Mouse (Mus musculus): ENCODE measurements around the gene Yae1d1. TPM values are rescaled to one million over a fixed set of nuclear protein-coding genes. Genes with fewer than 3 reads are reported as not detected.
"Not testable (repeated sequence)": the region's sequence is repeated elsewhere in the genome, so short reads cannot be mapped to it uniquely, and the experiment has no call there.

Yae1d1 gene
- polyA plus RNA-seq (2012; rRNA removed): 26.4 and 30.0 TPM in 2 replicates

- peak; percentile 92 for DNase-seq (ENCODE audit: low spot score)
These were observed at the start of gene Yae1d1 for GRCm38 (mm10) chr13:17992697-17993514. Gene Yae1d1, minus strand, starts transcription at chr13:17993349.

- DNase-seq (ENCODE audit: low spot score): no peak
These were observed 45.7 kb upstream of the Yae1d1 start for GRCm38 (mm10) chr13:18038814-18039213.

- no peak for DNase-seq (ENCODE audit: low spot score)
These were observed 23.5 kb upstream of the Yae1d1 start for GRCm38 (mm10) chr13:18016604-18017003.

GRCm38 (mm10) chr13:18013205-18013604 lies 20.1 kb upstream of the Yae1d1 start:
- DNase-seq (ENCODE audit: low spot score): no peak

- no peak for DNase-seq (ENCODE audit: low spot score)
These were observed 17.9 kb upstream of the Yae1d1 start for GRCm38 (mm10) chr13:18011055-18011454.

- DNase-seq (ENCODE audit: low spot score): no peak
These were observed 332 bp upstream of the Yae1d1 start for GRCm38 (mm10) chr13:17993515-17993847.

GRCm38 (mm10) chr13:17992009-17992408 lies 1.1 kb downstream of the Yae1d1 start:
- DNase-seq (ENCODE audit: low spot score): no peak

- peak; percentile 28 for DNase-seq (ENCODE audit: low spot score)
These were observed 10.0 kb downstream of the Yae1d1 start for GRCm38 (mm10) chr13:17983194-17983593.

GRCm38 (mm10) chr13:17982634-17983033 lies 10.5 kb downstream of the Yae1d1 start:
- DNase-seq (ENCODE audit: low spot score): no peak

- DNase-seq (ENCODE audit: low spot score): no peak
These were observed 16.1 kb downstream of the Yae1d1 start for GRCm38 (mm10) chr13:17976854-17977739.

- DNase-seq (ENCODE audit: low spot score): no peak
These were observed 17.3 kb downstream of the Yae1d1 start for GRCm38 (mm10) chr13:17975891-17976290.

- no peak for DNase-seq (ENCODE audit: low spot score)
These were observed 17.7 kb downstream of the Yae1d1 start for GRCm38 (mm10) chr13:17975457-17975856.

- DNase-seq (ENCODE audit: low spot score): no peak
These were observed 18.4 kb downstream of the Yae1d1 start for GRCm38 (mm10) chr13:17974734-17975133.

- DNase-seq (ENCODE audit: low spot score): no peak
These were observed 32.5 kb downstream of the Yae1d1 start for GRCm38 (mm10) chr13:17960613-17961012.

GRCm38 (mm10) chr13:17954282-17954681 lies 38.9 kb downstream of the Yae1d1 start:
- DNase-seq (ENCODE audit: low spot score): no peak

GRCm38 (mm10) chr13:17950581-17950980 lies 42.6 kb downstream of the Yae1d1 start:
- not testable (repeated sequence) for DNase-seq (ENCODE audit: low spot score)

GRCm38 (mm10) chr13:17949555-17949954 lies 43.6 kb downstream of the Yae1d1 start:
- DNase-seq (ENCODE audit: low spot score): no peak

GRCm38 (mm10) chr13:17944078-17944917 lies 48.9 kb downstream of the Yae1d1 start, which contains the start of gene Rala:
Gene Rala, minus strand, starts transcription at chr13:17944239.
- peak; percentile 98 for DNase-seq (ENCODE audit: low spot score)

- no peak for DNase-seq (ENCODE audit: low spot score)
These were observed 49.7 kb downstream of the Yae1d1 start for GRCm38 (mm10) chr13:17943306-17944077.

GRCm38 (mm10) chr13:17942338-17942737 lies 50.8 kb downstream of the Yae1d1 start:
- no peak for DNase-seq (ENCODE audit: low spot score)

Measured in urinary bladder, adult 2 months (tissue).